Comparison of ENCODE assay signal across 11 mouse cellular contexts in genomic region chr15:30887559-30887958, GRCm38 (mm10).
A peak's percentile ranks its signal among the peaks of the same experiment; 100 is the strongest.
DNase-seq lines count a peak whose midpoint lies in the region; ATAC-seq and TF ChIP-seq lines count a peak whose summit lies in the region.
"Had no signal": no experiment of that assay in that cellular context is flagged by ENCODE, and none has a peak within 500 bp of the region (broad histone marks: within the 10 kb centered on the region; RNA-seq: fewer than 3 reads in every experiment).

No protein-coding gene starts in this region.

- no peak overlapping the region for H3K9ac ChIP-seq in intestine, embryonic 16.5 days (ENCODE audit: low read depth, low read length)
- H3K9ac ChIP-seq: liver, embryonic 14.5 days had no signal

- no peaks in the 10 kb centered on the region for H3K36me3 ChIP-seq in intestine, embryonic 16.5 days (ENCODE audit: control insufficient read depth, insufficient read depth, low read length)

- H3K4me3 ChIP-seq in layer of hippocampus, adult 2 months, result no peak overlapping the region
- no peak overlapping the region for H3K4me3 ChIP-seq in intestine, embryonic 16.5 days (ENCODE audit: low read length)

- DNase-seq in cerebellum, adult 9-10 months, result peak; percentile 34
- DNase-seq in cerebellum, postnatal 25 days, result peak; percentile 55 to 70
- peak; percentile 68 to 85 for DNase-seq in layer of hippocampus, adult 2 months (ENCODE audit: low spot score in 2 of 2)
- peak; percentile 57 to 95 for DNase-seq in left cerebral cortex, postnatal 25 days (ENCODE audit: low spot score in 2 of 2)
- no peak for DNase-seq in thymus, postnatal 25 days
- DNase-seq in lung, postnatal 10 days, result no peak
- DNase-seq: gastrocnemius, postnatal 10 days had no signal

- H3K27me3 ChIP-seq in intestine, embryonic 16.5 days (replicated peaks; ENCODE audit: control insufficient read depth, insufficient read depth, low read length), result no peaks in the 10 kb centered on the region

- H3K27ac ChIP-seq in layer of hippocampus, adult 2 months, result peak overlapping the region; percentile 63
- no peak overlapping the region for H3K27ac ChIP-seq in intestine, embryonic 16.5 days (ENCODE audit: low read length)
- H3K27ac ChIP-seq: liver, embryonic 14.5 days; macrophage had no signal

- intact Hi-C loops in left cerebral cortex, postnatal 25 days (cut with DNase I), result no loop called here

- no peak overlapping the region for H3K4me2 ChIP-seq in intestine, embryonic 16.5 days (ENCODE audit: low read depth, low read length)

- no peak for ATAC-seq in intestine, embryonic 16.5 days
- no peak for ATAC-seq in inflammation-experienced regulatory T-cells, adult 6 months

- no peaks in the 10 kb centered on the region; the same call in 1 of the 2 replicates for H3K4me1 ChIP-seq in intestine, embryonic 16.5 days (ENCODE audit: control insufficient read depth, insufficient read depth, low read length)

- 89% methylated on average over 2 of the region's 2 CpGs for WGBS in intestine, embryonic 16.5 days

- H3K9me3 ChIP-seq in intestine, embryonic 16.5 days (ENCODE audit: control insufficient read depth, low read length), result no peaks in the 10 kb centered on the region

- no peak for TF ChIP-seq CTCF in layer of hippocampus, adult 2 months (conservative IDR thresholded peaks at IDR 0.05)

Comparison
In these comparisons a context has a peak if more than half of its experiments do, and no peak if none do; other contexts are left out.
1. DNase-seq: peak in cerebellum, adult 9-10 months (single experiment), cerebellum, postnatal 25 days (2 of 2), layer of hippocampus, adult 2 months (2 of 2) and left cerebral cortex, postnatal 25 days (2 of 2); none in thymus, postnatal 25 days (single experiment) and lung, postnatal 10 days (single experiment).